Mouse (Mus musculus): Measurements from ENCODE around the gene Klf7. TPM values are rescaled to one million over a fixed set of nuclear protein-coding genes. Genes with fewer than 3 reads are reported as not detected.

The Klf7 gene
- total RNA-seq, 1 experiment from 2014 or later = 34.7 TPM

DNA sequence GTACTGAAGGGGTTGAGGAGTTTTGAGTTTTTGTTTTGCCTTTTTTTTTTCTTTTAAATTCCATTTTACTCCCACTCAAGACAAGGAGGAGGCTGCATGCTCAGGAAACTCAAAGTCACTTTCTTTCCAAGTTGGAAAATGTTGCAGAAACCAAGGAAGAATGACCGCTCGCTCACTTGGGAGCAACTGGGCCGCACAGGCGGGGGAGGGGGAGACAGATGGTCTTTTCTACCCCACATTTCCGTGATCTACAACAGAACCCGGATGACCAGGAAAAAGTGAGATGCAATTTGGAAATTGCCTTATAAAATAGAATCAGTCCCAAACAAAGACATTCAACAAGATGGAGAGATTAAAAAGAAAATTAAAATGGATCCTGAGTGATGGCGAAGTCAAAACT is 14.6 kb downstream of the Klf7 start:
- no peak for ATAC-seq (ENCODE audit: extremely low read depth, insufficient number of reproducible peaks, low FRiP score, poor library complexity, severe bottlenecking)

DNA sequence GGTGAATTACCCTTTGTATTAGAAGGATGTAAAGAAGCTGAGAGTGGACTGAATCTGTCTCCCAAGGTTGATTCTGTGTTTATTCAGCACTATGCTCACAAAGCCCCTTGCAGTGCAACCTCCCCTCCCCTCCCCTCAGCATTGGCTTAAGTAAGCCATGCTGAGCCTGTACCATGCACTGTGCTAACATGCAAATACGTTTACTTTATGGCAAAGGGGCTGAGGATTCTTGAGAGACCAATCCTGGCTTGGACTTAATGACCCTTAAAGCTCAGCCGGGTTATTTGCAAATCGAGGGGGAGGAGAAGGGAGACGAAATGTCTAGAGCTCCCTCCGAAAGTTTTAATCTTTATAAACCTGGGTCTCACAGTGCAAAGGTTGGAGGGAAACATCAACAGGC is 16.0 kb downstream of the Klf7 start:
- ATAC-seq (ENCODE audit: extremely low read depth, insufficient number of reproducible peaks, low FRiP score, poor library complexity, severe bottlenecking) = no peak

DNA sequence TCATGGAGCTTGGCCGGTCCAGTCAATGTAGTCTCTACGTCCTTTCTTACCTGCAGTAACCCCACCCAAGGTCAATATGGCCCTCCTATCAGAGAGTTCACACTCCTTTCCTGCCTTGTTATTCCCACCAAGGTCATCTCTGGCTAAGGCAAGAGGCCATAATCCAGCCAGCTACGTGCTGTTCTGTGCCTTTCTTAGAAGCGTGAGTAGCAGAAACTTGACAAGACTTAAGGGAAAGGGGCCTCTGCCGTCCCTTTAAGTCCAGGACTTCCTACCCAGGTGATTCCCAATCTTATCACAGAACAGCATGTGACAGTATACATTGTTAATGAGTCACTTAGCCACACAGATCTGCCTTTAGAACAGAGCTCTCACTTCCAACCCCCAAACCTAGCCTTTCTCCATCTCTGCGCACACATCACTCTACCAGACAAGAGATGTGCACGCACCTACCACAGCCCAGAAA is 16.9 kb downstream of the Klf7 start:
- no peak for ATAC-seq (ENCODE audit: extremely low read depth, insufficient number of reproducible peaks, low FRiP score, poor library complexity, severe bottlenecking)

DNA sequence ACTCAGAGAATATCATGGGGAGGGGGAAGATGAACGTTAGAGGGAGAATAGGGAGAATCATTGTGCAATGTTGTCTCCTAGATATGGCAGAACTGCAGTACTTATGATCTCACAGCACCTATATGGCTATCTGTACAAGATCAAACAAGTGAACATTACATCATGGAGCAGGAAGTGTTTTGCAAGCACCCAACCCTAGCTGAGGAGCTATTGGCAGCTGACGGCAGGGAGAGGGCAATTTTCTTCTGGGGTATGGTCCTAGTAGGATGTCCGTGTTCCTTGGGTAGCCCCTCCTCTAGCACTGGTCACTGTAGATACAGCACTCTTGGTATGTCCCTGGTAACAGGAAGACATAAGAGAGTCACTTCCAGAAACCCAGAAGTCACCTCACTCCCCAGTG is 17.4 kb downstream of the Klf7 start:
- peak; percentile 32; the same call in 1 of the 2 replicates for ATAC-seq (ENCODE audit: extremely low read depth, insufficient number of reproducible peaks, low FRiP score, poor library complexity, severe bottlenecking)

GRCm38 (mm10) chr1:64101331-64101730 is 20.8 kb downstream of the Klf7 start:
- no peak for ATAC-seq (ENCODE audit: extremely low read depth, insufficient number of reproducible peaks, low FRiP score, poor library complexity, severe bottlenecking)

- no peak for ATAC-seq (ENCODE audit: extremely low read depth, insufficient number of reproducible peaks, low FRiP score, poor library complexity, severe bottlenecking)
Measured at GRCm38 (mm10) chr1:64098800-64099199, 23.3 kb downstream of the Klf7 start.

- ATAC-seq (ENCODE audit: extremely low read depth, insufficient number of reproducible peaks, low FRiP score, poor library complexity, severe bottlenecking) = no peak
Measured at GRCm38 (mm10) chr1:64097640-64098287, 24.3 kb downstream of the Klf7 start.

- ATAC-seq (ENCODE audit: extremely low read depth, insufficient number of reproducible peaks, low FRiP score, poor library complexity, severe bottlenecking) = no peak
Measured at GRCm38 (mm10) chr1:64093018-64093417, 29.1 kb downstream of the Klf7 start.

DNA sequence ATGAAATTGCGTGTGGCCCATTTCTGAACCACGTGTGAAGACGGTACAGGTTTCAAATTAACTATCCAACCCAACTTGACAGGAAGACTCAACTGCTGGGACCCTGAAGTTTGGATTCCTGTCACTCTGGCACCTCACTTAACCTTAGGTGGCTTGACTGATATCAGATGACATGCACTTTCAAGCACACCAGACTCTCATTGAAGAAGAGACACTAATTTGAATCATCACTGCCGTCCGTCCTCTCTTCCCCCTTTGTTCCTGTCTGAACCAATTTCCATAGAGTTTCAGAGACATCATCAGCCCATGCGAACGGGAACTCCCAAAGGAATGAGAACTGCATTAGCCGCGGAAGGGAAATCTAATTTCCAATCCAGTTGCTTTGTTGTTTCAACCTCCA is 30.5 kb downstream of the Klf7 start:
- ATAC-seq (ENCODE audit: extremely low read depth, insufficient number of reproducible peaks, low FRiP score, poor library complexity, severe bottlenecking) = no peak

DNA sequence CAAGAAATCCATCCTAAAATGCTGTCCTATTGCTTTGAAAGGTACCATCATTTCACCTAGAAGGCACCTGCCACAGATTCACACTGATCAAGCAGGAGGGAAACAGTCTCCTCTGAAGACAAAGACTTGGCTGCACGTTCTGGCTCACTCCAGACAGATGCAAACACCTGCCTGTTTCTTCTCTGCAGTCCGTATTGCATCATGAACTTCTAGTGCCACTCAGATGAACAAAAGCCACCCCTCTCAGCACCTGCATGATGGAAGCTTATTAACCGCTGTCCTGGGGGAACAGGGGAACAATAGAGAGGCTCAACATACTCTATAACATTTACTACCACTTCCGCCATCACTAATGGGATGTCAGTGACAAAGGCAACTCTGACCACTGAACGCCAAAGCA is 31.5 kb downstream of the Klf7 start:
- no peak for ATAC-seq (ENCODE audit: extremely low read depth, insufficient number of reproducible peaks, low FRiP score, poor library complexity, severe bottlenecking)

GRCm38 (mm10) chr1:64089691-64090090 is 32.4 kb downstream of the Klf7 start:
- ATAC-seq (ENCODE audit: extremely low read depth, insufficient number of reproducible peaks, low FRiP score, poor library complexity, severe bottlenecking) = no peak

DNA sequence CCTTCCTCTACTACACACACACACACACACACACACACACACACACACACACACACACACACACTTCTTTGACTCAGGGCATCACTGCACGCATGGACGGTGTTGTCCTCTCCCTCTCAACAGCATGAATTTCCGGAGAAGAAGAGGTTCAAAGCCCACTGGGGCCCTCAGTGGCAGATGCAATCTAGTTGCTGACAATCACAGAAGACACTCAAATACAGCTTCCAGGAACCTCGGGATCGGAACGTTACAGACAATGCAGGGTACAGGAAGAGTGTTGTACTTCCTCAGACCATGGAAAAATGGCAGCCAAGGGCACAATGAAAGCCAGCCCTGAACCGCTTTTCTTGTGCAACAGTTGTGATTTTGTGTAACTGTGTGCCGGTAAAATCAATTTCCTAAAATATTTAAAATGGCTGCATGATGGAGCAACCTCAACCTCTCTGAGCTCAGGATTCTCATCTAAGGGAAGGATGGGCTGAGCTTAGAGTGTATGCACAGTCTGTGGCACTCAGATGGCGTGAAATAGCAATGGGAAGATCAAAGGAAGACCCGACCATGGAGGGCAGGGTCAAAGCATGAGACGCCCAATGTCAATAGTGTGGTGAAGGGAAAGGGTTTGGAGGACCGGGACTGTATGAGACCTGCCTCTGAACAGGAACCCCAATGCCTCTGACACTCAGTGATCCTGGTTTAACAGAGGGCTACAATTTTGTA is 33.3 kb downstream of the Klf7 start:
- peak; percentile 16; the same call in 1 of the 2 replicates for ATAC-seq (ENCODE audit: extremely low read depth, insufficient number of reproducible peaks, low FRiP score, poor library complexity, severe bottlenecking)

GRCm38 (mm10) chr1:64087657-64088603 is 34.2 kb downstream of the Klf7 start:
- peak; percentile 74 for ATAC-seq (ENCODE audit: extremely low read depth, insufficient number of reproducible peaks, low FRiP score, poor library complexity, severe bottlenecking)

- ATAC-seq (ENCODE audit: extremely low read depth, insufficient number of reproducible peaks, low FRiP score, poor library complexity, severe bottlenecking) = no peak
Measured at GRCm38 (mm10) chr1:64085875-64086274, 36.2 kb downstream of the Klf7 start.

- ATAC-seq (ENCODE audit: extremely low read depth, insufficient number of reproducible peaks, low FRiP score, poor library complexity, severe bottlenecking) = no peak
Measured at GRCm38 (mm10) chr1:64085361-64085760, 36.7 kb downstream of the Klf7 start.

GRCm38 (mm10) chr1:64084706-64085105 is 37.4 kb downstream of the Klf7 start:
- ATAC-seq (ENCODE audit: extremely low read depth, insufficient number of reproducible peaks, low FRiP score, poor library complexity, severe bottlenecking) = no peak

GRCm38 (mm10) chr1:64081791-64082190 is 40.3 kb downstream of the Klf7 start:
- no peak for ATAC-seq (ENCODE audit: extremely low read depth, insufficient number of reproducible peaks, low FRiP score, poor library complexity, severe bottlenecking)

DNA sequence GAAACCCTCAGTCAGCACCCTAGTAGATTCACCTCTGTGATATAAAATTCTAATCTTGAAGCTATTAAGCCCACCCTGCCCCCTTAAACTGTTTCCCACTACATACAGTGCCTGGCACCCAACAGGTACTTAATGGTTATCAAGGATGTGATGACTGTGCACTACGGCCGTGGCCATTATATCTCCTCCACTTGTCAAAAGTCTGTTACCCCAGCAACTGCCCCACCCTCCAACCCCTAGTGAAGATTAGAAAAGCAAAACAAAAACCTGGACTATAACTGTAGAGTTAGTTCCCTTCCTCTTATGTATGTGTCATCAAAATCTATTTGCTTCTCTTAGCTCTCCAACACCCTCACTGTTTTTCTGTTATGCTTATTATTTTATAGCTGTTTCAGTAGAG is 40.9 kb downstream of the Klf7 start:
- no peak for ATAC-seq (ENCODE audit: extremely low read depth, insufficient number of reproducible peaks, low FRiP score, poor library complexity, severe bottlenecking)

DNA sequence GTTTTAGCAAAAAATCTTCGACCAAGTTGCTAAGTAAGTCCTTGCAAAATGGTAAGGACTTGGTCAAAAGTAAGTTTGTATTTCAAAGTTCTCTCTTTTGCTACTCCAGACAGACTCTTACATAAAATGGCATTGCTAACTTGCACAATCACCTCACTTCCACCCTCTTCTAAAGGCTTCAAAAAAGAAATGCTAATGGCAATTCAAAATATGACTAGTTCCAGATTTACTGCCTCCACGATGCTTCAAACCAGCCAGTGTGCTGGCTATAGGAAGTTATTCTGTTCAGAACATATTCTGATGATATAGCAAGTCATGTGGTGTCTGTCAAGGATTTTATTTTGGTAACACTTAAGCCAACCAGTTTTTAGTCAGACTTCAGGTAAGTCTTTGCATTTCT is 41.8 kb downstream of the Klf7 start:
- no peak for ATAC-seq (ENCODE audit: extremely low read depth, insufficient number of reproducible peaks, low FRiP score, poor library complexity, severe bottlenecking)

Data from neutrophil, adult 5-6 weeks (primary cell).